Mouse (Mus musculus): ENCODE measurements around the gene Ccdc191. TPM values are rescaled to one million over a fixed set of nuclear protein-coding genes. Genes with fewer than 3 reads are reported as not detected.

Ccdc191 gene
- total RNA-seq, 2 experiments from 2014 or later, result 3.5 TPM

DNA sequence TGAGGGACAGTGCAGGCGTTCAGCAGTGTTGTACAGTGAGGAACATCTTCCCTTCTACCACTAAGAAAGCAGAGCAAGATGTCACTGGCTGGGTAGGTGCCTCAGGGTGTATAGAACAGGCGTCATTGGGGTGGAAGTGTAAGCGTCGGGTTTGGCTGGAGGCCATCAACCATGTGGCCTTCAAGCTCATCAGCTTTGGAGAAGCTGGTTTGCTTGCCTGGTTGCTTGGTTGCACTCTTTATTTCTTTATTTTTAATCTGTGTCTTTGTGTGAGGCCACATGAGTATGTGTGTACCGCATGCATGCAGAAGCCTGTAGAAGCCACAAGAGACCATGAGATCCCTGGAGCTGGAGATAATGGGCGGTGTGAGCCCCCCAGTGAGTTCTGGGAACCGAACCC is 42.7 kb downstream of the Ccdc191 start:
- no peak for DNase-seq

DNA sequence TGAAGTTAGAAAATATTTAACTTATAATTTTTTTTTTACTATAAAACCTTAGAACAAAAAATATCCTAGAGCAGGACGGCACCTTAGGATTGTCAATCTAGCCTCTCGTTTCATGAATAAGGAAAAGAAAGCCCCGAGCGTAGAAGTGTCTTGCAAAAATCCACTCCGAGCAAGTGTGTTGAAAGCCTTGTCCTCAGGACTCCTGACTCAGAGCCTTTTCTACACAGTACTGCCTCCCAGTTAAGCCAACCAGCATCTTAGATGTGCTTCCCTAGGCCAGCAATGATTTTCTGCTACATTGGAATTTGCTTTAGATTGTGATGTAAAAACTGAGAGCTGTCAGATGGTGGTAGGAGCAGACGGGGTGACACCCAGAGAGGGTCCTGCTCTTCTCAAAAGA is 43.4 kb downstream of the Ccdc191 start:
- DNase-seq, result no peak

DNA sequence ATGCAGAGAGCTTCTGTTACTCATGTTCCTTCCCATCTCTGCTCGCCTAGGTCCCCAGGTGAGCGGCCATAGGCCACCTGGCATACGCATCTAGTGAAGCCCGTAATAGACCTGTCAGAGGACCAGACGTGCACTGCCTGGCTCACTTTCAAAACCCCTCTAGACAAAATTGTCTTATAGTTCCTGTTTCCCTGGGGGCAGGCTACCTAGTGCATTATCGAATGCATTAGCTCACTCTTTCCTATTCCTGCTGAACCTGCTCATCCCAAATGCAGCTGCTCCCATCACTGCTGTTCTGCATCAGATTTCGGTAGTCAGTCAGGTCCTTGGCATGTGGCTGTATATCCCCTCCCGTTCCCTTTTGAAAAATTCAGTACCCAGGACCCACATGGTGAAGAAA is 45.3 kb downstream of the Ccdc191 start:
- DNase-seq, result no peak

DNA sequence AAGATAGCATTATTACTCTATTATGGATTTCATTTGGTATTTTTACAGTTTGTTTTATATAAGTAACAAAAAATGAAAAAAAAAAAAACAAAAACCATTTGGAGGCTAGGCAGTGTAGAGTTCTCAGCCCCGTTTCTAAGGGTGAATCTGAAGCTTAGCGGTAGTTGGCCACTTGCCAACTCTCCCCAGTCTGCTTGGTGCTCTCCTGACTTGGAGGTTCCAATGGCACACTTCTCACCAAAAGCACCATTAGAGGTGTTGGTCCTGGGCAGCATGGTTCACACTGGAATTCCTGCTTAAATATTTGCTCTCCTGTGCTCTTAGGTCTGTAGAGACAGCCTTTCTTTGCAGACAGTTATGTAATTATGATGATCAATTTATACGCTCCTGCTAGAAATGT is 45.8 kb downstream of the Ccdc191 start:
- DNase-seq, result peak in 1 of 2 experiments; percentile 22

DNA sequence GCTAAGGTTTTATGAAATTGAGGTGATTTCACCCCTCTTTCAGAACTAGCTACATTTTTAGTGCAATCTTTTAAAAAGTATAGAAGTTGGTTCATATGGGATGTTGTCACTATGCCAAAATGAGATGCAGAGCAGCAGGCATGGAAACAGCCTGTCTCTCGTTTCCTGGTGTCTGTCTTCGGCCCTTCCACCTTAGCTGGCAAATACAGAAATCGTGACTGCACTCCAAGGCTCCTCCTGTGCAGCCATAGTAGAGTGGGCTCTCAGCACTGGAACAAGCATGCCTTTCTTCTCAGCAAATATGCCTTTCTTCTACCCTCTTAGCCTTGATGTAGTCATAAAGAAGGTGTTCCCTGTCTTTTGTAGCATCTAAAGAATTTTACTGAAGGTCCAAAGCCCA is 46.3 kb downstream of the Ccdc191 start:
- no peak for DNase-seq

DNA sequence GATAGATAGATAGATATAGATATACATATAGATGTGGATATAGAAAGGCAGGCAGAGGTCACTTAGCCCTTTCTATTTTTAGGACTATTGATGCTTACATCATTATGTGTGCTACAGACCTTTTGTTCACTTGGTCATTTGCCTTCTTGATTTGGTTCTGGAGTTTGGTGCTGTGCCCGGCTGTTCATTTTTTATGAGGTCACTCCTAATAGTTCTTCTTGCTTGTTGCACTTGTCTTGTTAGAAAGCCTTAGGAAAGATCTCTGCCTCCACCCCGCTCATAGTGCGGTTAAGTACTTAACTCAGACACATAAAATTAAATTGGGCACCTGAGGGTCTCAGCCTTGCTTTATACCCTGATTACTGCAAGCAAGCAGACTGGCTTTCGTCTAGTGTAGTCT is 51.2 kb downstream of the Ccdc191 start:
- DNase-seq, result no peak

DNA sequence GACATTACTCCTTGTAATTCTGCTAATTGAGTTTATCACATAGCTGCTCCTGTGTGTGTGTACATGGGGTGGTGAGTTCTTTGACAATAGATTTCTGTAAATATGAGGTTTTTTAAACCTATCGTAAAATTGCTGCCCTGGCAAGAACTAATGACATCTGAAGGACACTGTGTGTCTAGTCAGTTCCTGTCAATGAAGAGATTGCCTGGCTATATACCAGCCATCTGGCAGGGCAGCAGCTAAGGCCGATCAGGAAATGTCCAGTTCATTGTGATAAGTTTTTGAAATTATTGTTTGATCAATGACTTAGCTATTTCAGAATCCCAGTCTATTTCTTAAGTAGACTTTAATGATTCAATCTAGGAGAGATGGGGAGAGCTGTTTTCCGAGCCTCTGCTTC is 55.8 kb downstream of the Ccdc191 start:
- no peak for DNase-seq

DNA sequence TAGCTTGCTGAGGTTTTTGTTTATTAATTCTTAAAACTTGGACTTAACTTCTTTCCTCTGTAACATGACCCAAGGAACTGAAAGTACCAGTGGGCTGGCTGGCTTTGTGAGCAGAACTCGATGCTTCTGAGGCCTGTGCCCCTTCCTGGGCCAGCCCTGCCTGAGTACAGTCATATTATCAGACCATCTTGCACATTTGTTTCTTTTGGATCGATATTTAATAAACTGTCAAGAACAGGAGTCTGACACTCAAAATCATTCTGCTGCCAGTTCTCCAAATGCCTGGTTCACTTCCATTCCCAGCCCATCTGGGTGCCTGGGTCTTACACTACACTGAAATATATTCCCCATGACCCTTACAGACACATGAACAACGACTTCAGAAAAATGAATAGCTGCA is 56.3 kb downstream of the Ccdc191 start:
- no peak for DNase-seq

DNA sequence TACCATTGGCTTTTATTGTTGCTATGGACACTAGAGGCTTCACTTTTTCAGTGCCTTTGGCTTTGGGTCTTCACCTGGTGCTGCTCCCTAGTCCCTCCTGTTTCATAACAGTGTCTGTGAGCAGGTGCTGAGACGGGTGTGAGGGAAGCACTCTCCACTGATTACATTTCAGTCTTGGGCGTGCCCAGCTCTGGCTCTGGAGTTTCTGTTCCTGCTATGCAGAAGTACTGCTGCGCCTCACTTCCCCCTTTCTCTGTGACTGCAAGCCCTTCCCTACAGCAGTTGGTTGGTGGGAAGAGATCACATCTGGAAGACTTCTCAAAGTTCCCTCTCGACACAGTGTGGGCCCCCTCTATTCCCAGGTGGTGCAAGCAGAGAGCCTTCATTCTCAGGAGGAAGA is 62.0 kb downstream of the Ccdc191 start:
- no peak for DNase-seq

DNA sequence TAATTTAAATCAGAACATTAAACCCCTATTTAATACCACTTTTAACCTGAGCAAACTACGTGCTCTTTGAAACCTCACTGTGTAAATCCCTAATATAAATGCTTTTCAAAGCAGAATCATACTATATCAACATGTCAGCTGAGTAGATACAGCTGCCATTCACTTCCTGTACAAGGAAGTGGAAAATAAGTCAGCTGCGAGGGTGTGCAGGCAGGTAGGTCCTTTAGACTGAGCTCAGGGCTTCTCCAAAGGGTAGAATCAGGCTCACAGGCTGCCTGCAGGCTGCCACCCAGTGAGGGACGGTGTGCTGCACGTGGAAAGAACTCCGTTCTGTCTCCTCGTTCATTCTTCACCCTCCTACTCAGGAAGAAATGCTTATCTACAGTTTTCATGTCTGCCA is 65.3 kb downstream of the Ccdc191 start:
- DNase-seq, result no peak

DNA sequence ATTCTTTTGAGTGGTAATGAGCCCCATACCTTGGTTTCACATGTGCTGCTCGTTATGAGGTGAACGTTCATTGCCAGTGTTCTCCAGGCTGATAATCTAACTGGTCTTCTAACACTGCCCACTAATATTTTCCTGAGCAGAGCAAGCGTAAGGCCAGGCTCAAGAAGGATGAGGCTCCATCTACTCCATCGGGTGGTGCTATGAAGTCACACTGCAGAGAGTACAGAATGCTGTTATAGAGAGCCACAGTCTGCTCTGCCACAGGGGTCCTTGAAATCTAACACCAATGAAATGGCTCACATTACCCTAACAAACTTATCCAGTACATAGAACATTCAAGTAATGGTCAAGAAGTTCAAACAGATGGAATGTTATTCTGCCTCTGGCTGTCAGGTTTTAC is 68.4 kb downstream of the Ccdc191 start:
- DNase-seq, result no peak

DNA sequence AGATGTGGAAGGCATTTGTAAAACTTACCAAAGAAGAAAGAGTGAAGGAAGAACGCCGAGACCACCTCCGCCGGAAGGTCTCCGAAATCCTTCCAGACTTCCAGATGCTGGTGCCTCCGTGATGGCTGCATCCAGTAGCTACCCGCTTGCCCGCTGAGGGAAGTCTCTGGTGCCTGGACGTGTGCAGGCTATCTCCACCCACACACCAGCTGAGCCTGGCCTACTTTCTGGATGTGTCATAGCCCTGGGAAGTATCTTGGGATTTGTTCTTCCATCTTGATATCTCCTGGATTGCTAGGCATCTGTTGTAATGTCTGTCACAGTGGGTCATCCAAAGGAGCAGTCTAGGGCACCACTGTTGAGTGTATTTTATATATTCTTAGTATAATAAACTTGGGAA is 73.7 kb downstream of the Ccdc191 start:
- no peak for DNase-seq

DNA sequence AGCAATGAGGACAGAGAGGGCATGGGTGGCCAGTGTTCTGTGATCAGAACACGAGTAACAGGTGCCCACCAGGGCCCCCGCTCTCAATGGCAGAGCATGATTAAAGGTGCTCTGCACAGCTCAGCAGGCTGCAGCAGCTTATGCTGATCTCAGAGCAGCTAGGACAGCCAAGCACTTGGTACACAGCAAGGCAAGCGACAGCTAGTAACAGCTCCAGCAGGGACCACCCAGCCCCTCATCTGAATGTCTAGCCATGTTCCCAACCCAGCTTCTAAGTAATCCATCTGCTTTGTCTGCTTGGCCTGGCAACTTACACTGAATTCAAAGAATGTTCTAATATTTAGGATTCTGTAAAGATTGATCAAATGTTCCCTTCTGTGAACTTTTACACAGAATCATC is 74.2 kb downstream of the Ccdc191 start:
- no peak for DNase-seq

DNA sequence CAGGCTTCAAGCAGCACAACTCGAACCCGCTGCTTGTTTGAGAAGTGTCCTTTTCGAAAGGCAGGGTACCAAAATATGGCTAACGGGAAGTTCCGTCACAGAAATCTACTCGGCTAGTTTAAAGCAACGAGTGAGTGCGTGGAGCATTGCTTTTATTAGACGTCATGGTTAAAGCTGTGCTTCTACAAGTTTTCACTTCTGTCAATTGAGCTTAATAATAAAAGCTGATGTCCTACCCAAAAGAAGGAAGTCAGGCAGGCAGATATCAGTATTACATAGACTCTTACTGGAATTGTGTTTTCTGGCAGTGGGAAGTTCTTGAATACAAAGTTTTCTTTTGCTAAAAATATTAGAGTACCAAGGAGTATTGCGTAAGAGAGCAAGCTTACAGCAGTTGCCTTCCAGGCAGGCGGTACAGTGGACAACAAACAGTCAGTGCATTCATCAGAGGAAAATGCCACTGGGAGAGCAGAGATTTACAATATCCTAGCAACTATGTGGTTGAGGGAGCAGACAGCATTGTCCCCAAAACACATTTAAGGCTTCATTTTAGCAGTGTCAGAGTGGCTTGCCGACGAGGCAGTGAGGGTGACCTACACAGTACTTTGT is 76.3 kb downstream of the Ccdc191 start:
- no peak for DNase-seq

DNA sequence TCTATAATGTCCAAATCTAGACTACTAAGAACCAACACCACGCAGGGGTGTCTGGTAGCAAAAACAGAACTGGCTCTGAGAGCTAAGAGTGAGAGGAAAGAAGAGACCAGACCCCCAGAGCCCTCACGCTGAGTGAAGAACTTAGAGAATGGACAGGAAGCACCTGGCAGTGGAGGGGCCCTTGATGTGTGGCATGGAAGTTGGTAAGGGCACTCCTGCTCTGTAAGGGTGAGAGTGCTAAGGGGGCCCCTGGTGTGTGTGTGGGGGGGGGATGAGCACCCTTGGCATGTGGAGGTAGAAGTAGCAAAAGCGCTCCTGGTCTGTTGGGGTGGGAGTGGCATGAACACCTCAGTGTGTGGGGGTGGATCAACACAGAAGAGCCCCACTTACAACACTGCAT is 80.8 kb downstream of the Ccdc191 start:
- no peak for DNase-seq

DNA sequence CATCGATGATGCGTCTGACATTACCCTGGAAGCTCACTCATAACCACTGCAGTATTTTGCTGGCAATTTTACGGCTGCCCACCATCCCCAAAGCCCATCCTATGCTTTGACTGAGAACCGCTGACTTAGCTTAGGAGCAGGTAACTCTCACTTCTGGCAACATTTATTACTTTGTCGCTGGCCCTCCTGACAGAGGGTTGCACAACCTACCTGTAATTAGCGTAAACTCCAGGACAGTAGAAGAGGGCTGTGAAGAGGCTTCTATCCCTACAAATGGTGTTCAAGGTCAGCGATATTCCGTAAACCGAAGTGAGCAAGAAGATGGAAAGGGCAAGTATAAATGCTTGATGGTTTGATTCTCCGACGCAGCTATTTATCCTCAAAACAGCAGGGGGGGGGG is 81.6 kb downstream of the Ccdc191 start:
- DNase-seq, result no peak

DNA sequence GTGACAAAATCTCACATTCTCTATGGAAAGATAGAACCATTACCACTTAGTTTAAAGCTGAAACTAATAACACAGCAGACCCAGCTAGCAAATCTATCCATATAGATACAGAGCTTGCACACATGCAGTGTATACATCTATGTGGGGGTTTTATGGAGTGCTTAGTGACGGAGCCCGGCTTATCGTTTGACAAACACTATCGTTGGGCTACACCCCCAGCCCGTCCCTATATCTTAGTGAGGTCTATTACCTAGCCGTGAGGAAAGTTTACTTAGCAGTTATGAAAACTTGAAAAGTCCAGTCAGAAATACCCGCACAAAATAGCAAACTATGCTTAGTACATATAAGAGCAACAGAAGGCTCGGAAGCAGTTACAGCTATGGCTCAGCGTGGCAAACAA is 82.1 kb downstream of the Ccdc191 start:
- DNase-seq, result no peak

DNA sequence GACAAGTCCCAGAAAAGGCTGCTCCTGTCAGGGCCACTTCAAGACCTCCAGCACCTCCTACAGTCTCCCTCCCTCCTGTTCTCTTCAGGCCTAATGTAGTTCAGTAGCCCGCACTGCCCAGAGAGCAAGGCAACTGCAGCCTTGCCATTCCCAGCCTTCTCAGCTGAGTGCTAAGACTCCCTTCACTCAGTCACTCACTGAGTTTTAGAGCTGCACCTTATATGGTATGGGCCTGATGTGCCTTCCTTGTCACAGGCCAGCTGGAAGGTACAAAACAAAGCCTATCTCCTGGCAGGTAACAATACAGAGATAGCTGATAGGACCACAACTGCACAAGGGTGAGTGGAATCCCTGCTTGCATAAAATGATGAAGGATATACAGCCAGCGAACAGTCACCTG is 82.8 kb downstream of the Ccdc191 start:
- no peak for DNase-seq

DNA sequence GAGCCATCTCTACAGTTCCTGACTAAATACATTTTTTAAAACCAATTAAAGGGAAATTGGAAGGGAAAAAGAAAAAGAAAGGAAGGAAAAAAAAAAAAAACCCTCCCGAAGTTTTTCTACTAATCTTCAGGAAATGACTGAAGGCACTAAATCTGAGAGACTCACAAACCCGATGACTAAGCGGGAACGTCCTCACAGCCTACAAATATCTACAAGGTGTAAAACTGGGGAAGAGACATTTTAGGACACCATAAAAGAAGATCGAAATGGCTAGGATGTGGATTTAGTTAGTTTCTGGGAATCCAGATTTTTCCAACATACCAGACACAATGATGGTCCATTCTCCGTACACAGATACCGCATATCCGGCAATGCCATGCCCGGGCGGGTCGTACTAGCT is 83.5 kb downstream of the Ccdc191 start:
- DNase-seq, result no peak

DNA sequence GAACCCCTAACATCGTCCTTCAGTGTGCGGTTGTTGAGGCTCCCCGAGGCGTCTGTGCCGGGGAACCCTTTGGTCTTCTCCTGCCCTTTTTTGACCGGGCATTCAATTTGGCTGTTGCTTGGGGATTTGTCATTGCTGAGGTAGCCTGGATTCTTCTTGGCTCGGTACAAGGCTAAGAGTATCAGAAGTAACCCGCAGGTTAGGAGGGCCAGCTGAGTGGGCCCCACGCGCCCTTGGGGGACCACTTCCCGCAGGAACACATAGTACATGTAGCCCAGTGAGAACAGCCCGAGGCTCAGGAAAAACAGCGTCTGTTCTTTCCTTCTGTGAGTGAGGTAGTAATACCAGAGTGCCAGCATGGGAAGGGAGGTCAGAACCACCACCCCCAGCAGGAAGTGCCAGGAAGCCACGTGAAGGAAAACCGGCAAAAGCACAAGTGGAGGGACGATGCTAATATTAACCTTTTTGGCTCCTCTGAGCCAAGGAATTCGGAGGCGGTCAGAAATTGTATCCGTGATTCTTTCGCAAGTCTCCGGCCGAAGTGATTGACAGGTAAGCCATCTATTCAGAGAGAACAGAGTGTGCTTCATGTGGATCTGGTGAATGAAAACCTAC is 84.1 kb downstream of the Ccdc191 start:
- no peak for DNase-seq

DNA sequence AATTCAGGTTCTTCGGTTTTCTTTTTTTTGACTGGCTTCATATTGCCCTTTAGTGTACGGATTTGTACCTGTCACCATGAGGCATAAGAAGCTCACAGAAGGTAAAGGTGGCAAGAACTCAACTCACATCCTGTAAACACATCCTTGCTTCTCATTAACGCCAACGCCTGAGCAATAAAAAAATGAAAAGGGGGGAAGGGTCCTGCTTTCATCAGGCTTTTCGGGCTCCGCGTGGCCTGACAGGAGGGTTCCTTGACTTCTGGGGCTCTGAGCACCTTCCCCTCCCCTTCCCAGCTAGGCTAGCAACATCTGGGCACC is 89.4 kb downstream of the Ccdc191 start:
- no peak for DNase-seq

DNA sequence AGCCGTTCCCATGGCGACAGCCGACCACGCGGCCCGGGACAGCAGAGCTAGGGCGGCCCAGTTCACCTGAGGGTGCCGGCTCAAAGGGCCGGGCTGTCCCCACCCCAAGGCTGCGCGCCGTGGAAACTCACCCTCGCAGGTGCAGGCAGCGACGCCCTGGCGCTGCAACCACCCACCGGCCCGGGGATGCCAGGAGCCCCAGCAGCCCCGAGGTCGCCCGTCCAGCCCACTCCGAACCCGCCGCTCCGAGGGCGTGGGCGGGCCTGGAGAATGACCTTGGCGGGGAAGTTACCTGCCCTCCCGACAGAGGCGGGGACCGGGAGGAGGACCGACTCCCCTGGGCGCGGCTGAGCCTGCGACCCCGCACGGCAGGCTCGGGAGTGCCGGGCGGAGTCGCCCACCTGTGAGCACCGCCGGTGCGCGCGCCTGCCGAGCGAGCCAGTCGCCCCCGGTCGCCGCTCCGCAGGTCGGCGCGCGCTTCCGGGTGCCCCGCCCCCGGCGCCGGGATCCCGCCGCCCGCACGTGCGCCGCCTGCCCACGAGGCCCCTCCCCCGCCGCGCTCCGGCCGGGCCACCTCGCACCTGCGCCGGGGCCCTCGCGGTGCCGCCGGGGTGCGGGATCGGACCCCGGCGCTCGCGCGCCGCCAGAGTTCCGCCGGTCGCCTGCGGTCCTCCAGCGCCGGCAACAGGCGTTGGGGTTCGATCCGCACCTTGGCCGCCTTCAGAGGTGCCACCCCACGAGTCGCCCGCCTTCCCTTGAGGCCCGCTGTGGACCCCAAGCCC is 89.9 kb downstream of the Ccdc191 start, which contains the start of gene Zdhhc23:
Zdhhc23 (minus strand) TSS at position 464 of the 782 bp plus-strand sequence.
- no peak for DNase-seq

DNA sequence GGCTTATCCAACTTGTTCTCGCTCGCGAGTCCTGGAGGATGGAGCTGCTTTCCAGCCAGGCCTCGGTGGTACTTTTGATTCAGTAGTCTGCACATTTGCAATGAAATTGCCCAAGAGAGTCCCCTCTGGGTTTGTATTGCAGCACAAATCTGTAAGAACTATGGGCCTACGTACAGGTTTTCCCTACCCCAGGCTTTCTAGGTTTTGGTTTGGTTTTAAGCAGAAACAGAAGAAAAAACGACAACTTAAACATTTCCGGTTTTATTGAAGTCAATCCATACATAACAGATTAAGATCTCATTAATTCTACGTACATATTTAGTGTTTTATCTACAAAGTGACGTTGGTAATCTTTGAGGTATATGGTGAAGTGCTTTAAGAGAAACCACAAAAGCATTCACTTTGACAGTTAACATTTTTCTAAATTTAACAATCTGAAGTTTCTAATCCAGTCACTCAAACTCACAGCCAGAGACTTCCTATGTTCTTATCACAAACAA is 90.6 kb downstream of the Ccdc191 start:
- DNase-seq, result peak in 1 of 2 experiments; percentile 27

DNA sequence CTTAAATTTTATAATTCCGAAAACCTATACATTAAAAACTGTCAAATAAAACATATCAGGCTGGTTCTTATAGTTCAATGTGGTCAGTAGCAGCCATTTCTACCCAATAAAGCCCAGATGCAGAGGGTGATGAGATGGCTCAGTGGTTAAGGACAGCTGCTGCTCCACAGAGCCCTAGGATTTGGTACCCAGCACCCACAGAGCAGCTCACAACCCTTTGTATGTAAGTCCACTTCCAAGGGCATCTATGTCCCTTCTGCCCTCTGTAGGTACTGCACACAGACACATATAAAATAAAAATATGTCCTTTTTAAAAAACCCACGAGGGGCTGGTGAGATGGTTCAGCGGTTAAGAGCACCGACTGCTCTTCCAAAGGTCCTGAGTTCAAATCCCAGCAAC is 96.7 kb downstream of the Ccdc191 start:
- DNase-seq, result no peak
